In the genomic region with DNA sequence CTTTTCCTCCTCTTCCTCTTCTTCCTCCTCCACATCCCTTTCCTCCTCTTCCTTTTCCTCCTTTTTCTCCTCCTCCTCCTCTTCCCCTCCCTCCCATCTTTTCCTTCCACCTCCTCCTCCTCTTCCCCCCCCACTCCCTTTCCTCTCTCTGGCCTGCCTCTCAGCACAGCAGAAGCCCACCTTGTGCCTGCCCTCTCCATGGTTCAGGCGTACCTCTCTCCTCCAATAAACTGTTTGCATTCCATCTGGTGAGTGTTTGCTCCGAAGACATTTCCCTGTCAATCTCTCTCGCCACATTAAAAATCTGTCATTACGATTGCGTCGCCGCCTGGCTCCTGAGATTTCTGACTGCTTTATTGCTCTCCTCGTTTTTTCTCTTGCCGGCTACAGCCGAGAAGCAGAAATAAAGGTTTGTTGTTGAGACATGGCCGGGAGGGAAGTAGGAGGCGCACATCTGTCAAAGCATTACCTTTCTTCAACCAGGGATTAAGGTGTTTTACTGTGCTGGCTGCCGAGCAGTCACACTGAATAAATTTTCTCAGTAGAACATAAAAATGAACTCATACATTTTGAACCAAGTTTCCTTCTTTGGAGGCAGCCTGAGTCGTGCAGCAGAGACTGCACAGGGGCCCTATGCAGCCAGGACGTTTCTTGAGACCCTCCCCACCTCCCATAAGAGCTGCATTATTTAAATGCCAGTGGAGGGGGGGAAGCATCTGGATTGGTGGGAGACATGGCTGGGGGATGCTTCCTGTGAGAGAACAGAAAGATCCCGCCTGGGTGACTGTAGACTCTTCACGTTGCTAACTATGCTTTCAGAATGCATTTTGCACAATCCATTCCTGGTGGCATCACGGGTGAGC, we compare ENCODE assay signal across 10 mouse cellular contexts.
DNase-seq lines count a peak whose midpoint lies in the region; ATAC-seq and TF ChIP-seq lines count a peak whose summit lies in the region.
"Had no signal": no experiment of that assay in that cellular context is flagged by ENCODE, and none has a peak within 500 bp of the region (broad histone marks: within the 10 kb centered on the region; RNA-seq: fewer than 3 reads in every experiment).

No protein-coding gene starts in this region.

- no peaks in the 10 kb centered on the region for H3K9me3 ChIP-seq in forebrain, embryonic 15.5 days
- H3K9me3 ChIP-seq: lung, embryonic 15.5 days had no signal

- DNase-seq in left cerebral cortex, adult 2 months (ENCODE audit: extremely low spot score in 1 of 2, low spot score in 2 of 2), result peak; percentile 19 to 32
- no peak for DNase-seq in left cerebral cortex, postnatal 4 days
- peak; percentile 34 to 41 for DNase-seq in layer of hippocampus, postnatal 36 days
- peak; percentile 35 for DNase-seq in right cerebral cortex, postnatal 25 days
- DNase-seq in heart, adult 2 months, result no peak
- no peak for DNase-seq in kidney, adult 8-10 months
- DNase-seq in testis, postnatal 10 days (ENCODE audit: low spot score), result no peak

- intact Hi-C loops in left cerebral cortex, adult 2 months (cut with DNase I), result no loop called here
- intact Hi-C loops in left cerebral cortex, postnatal 4 days (cut with DNase I), result no loop called here
- intact Hi-C loops in heart, adult 2 months (cut with DNase I), result no loop called here

- H3K27ac ChIP-seq in left cerebral cortex, adult 2 months, result peak overlapping the region; percentile 45
- peak overlapping the region; percentile 71 for H3K27ac ChIP-seq in forebrain, embryonic 15.5 days (replicated peaks)
- no peak overlapping the region for H3K27ac ChIP-seq in heart, adult 2 months
- H3K27ac ChIP-seq: lung, embryonic 15.5 days had no signal

- peaks cover 8% of the 10 kb centered on the region for H3K4me1 ChIP-seq in forebrain, embryonic 15.5 days
- no peaks in the 10 kb centered on the region for H3K4me1 ChIP-seq in heart, adult 2 months (ENCODE audit: control insufficient read depth, insufficient read depth, low read length)
- H3K4me1 ChIP-seq: lung, embryonic 15.5 days had no signal

- peak; percentile 71; the same call in 1 of the 2 replicates for ATAC-seq in forebrain, embryonic 15.5 days (replicated peaks)

- no peaks in the 10 kb centered on the region for H3K27me3 ChIP-seq in forebrain, embryonic 15.5 days
- H3K27me3 ChIP-seq in heart, adult 2 months (ENCODE audit: control insufficient read depth, insufficient read depth, low read length), result no peaks in the 10 kb centered on the region
- H3K27me3 ChIP-seq: lung, embryonic 15.5 days had no signal

- H3K4me3 ChIP-seq in left cerebral cortex, adult 2 months, result peak overlapping the region; percentile 23; the same call in 1 of the 2 replicates
- H3K4me3 ChIP-seq in forebrain, embryonic 15.5 days, result no peak overlapping the region
- no peak overlapping the region for H3K4me3 ChIP-seq in heart, adult 2 months
- H3K4me3 ChIP-seq: lung, embryonic 15.5 days had no signal

- peak overlapping the region; percentile 15 for H3K4me2 ChIP-seq in forebrain, embryonic 15.5 days (replicated peaks)
- H3K4me2 ChIP-seq: lung, embryonic 15.5 days had no signal

- TF ChIP-seq CTCF in left cerebral cortex, adult 2 months (IDR thresholded peaks at IDR 0.05), result no peak
- no peak for TF ChIP-seq CTCF in heart, adult 2 months (IDR thresholded peaks at IDR 0.05)

- no peaks in the 10 kb centered on the region for H3K36me3 ChIP-seq in forebrain, embryonic 15.5 days
- H3K36me3 ChIP-seq in heart, adult 2 months (ENCODE audit: control insufficient read depth, insufficient read depth, low read length), result no peaks in the 10 kb centered on the region
- H3K36me3 ChIP-seq: G1E; lung, embryonic 15.5 days had no signal

- H3K79me2 ChIP-seq in heart, adult 2 months (replicated peaks; ENCODE audit: control insufficient read depth, insufficient read depth, low read length), result no peaks in the 10 kb centered on the region

- no peak for TF ChIP-seq EP300 in heart, adult 2 months (IDR thresholded peaks at IDR 0.05; ENCODE audit: insufficient read depth, low read depth, low read length)

- H3K9ac ChIP-seq in forebrain, embryonic 15.5 days (replicated peaks), result 0 out of 2 replicates have a peak overlapping the region, but pooled peaks have one; percentile 5
- H3K9ac ChIP-seq in heart, adult 2 months (ENCODE audit: low read depth, low read length), result no peak overlapping the region
- H3K9ac ChIP-seq: lung, embryonic 15.5 days had no signal

- WGBS in forebrain, embryonic 15.5 days, result 34% methylated on average over 18 of the region's 18 CpGs
- 63% methylated on average over 18 of the region's 18 CpGs for WGBS in heart, adult 2 months

- no peak for TF ChIP-seq POLR2A in heart, adult 2 months (IDR thresholded peaks at IDR 0.05; ENCODE audit: insufficient read depth, low read depth, low read length)

Comparison
In these comparisons a context has a peak if more than half of its experiments do, and no peak if none do; other contexts are left out.
1. DNase-seq: peak in left cerebral cortex, adult 2 months (2 of 2), layer of hippocampus, postnatal 36 days (2 of 2) and right cerebral cortex, postnatal 25 days (single experiment); none in left cerebral cortex, postnatal 4 days (single experiment), heart, adult 2 months (0 of 2), kidney, adult 8-10 months (0 of 2) and testis, postnatal 10 days (single experiment).